Mouse (Mus musculus) embryonic stem cell, embryonic (primary cell): ENCODE data around the gene Timm13.

Source experiments
- CTCF ChIA-PET, 4 experiments: fragments of 300-600 bp in 2 of 4; fragments of 350-600 bp in 2 of 4; sonication (Branson Sonifier 250); formaldehyde crosslinking; loops; one replicate each; lab custom pipeline; 2022; ENCODE audit warnings: inconsistent platforms in 2 of 4; lab: Charles Lee
- POLR2A ChIA-PET, 4 experiments: fragments of 300-600 bp in 2 of 4; fragments of 350-600 bp in 2 of 4; sonication (Branson Sonifier 250); formaldehyde crosslinking; loops; one replicate each; lab custom pipeline; 2022; ENCODE audit warnings: antibody characterized with exemption in 4 of 4, inconsistent platforms in 1 of 4; lab: Charles Lee

Gene Timm13

GRCm38 (mm10) chr10:80928586-80929298 is 28.0 kb upstream of the Timm13 start:
- ChIA-PET POLR2A (interaction anchor here (0.6 to 26.8 kb wide), 134 partner anchors 3 to 875 kb away, joined by 3 to 1108 read pairs (median 7); partner anchors contain the start of genes Timm13 (in 4 of the 4), Lmnb2 (in 3 of the 4), Eef2 (in 2 of the 4) and Map2k2 (in 2 of the 4)), CTCF (interaction anchor here (0.5 to 5.7 kb wide), 62 partner anchors 8 to 529 kb away, joined by 3 to 105 read pairs (median 8); partner anchors contain the start of genes Atp8b3 (in 1 of the 4), Gng7 (in 1 of the 4), Lmnb2 (in 1 of the 4) and Mbd3 (in 1 of the 4))

GRCm38 (mm10) chr10:80925472-80925871 is 24.7 kb upstream of the Timm13 start:
- POLR2A ChIA-PET: interaction anchor here (0.6 to 26.8 kb wide), 20 partner anchors 9 to 377 kb away, joined by 3 to 1108 read pairs (median 5); partner anchors contain the start of genes Eef2 (in 1 of the 4), Gadd45b (in 1 of the 4), Lmnb2 (in 1 of the 4) and Map2k2 (in 1 of the 4)
- CTCF ChIA-PET: interaction anchor here (0.5 to 5.7 kb wide), 13 partner anchors 22 to 525 kb away, joined by 3 to 105 read pairs (median 4); no protein-coding TSS in a partner anchor

- CTCF ChIA-PET: interaction anchor here (0.6 to 3.0 kb wide), 9 partner anchors 11 to 175 kb away, joined by 3 to 12 read pairs (median 5); partner anchors contain the start of gene Gng7 (in 1 of the 4)
- POLR2A ChIA-PET: interaction anchor here in 3 of 4 experiments (0.6 to 26.8 kb wide), 23 partner anchors 8 to 649 kb away, joined by 3 to 1108 read pairs (median 4); partner anchors contain the start of genes Gadd45b (in 3 of the 3), Timm13 (in 2 of the 3) and Map2k2 (in 1 of the 3)
These were observed 21.2 kb upstream of the Timm13 start for GRCm38 (mm10) chr10:80921923-80922322.

DNA sequence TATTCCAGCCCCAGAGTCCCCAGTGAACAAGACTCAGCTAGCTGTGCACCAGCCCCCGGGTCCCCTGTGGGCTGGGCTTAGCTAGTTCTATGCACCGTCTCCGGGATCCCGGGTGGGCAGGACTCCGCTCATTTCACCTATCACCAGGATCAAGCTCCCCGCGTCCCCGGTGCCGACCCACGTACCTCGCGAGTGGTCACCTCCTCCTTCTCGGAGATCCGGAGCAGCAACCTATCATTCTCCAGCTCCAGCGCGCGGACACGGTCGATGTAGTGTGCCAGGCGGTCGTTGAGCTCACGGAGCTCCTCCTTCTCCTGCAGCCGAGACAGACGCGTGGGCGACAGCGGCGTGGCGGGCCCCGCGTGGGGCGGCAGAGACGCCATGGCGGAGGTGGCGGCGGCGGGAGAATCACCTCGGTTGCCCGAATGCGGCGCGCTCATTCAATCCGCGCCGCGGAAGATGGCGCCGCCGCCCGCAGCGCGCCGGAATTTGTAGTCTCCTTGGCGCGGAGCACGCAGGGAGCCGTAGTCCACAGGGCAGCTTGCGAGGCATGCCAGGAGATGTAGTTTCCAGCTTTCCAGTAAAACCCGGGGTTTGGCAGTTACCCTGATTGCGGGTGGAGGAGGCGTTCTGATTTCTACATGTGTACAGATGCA is 17.1 kb upstream of the Timm13 start, which contains the start of gene Lmnb2:
Lmnb2 (minus strand) TSS at position 467 of the 656 bp plus-strand sequence.
- POLR2A ChIA-PET: interaction anchor here (0.5 to 24.6 kb wide), 58 partner anchors 8 to 605 kb away, joined by 3 to 1108 read pairs (median 4); partner anchors contain the start of genes Timm13 (in 4 of the 4), Gadd45b (in 3 of the 4), Map2k2 (in 2 of the 4) and Eef2 (in 1 of the 4)
- CTCF ChIA-PET: interaction anchor here (0.5 to 2.5 kb wide), 24 partner anchors 9 to 171 kb away, joined by 3 to 15 read pairs (median 5); partner anchors contain the start of gene Gadd45b (in 1 of the 4)

DNA sequence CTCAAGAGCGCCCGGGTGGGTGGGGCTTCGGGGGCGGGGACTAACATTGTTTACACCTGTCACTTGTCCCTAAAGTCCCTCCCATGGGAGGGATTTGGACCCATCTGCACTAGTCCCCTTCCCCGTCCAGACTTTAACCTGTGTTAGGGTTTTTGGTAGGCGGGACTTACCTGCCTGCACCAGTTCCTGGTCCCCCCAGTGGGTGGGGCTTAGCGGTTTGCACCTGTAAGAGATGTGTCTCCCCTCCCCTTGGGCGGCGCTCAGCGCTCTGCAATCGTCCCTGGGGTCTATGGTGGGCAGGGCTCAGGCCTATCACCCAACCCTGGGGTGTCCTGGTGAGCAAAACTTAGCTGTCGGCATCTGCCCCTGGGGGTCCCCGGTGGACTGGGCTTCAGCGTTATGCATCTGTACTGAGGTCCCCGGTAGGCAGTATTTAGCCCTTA is 16.6 kb upstream of the Timm13 start:
- ChIA-PET POLR2A (interaction anchor here (0.5 to 24.6 kb wide), 70 partner anchors 8 to 888 kb away, joined by 3 to 1108 read pairs (median 4); partner anchors contain the start of genes Timm13 (in 4 of the 4), Gadd45b (in 3 of the 4), Map2k2 (in 2 of the 4) and Eef2 (in 1 of the 4)), CTCF (interaction anchor here (0.5 to 2.5 kb wide), 29 partner anchors 9 to 362 kb away, joined by 3 to 18 read pairs (median 5); partner anchors contain the start of gene Gadd45b (in 1 of the 4))

DNA sequence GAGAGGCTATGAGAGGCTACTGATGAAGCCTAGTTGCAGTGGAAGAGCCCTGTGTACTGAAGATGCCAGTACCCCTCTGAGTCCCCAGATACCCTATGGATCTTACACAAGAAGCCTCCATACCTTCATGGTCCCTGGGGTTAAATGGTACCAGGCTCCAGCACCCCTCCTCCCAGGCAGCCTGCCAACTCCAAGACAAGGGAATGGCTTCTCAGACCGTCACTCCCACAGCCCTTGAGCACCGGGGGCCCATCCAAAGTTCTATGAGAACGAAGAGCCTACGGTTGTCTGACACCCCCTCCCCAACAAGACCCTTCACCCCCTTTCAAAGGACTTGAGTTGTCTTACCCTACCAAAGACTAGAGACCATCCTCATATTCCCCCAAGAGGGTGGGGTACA is 15.0 kb upstream of the Timm13 start:
- POLR2A ChIA-PET: interaction anchor here in 3 of 4 experiments (0.6 to 24.6 kb wide), 8 partner anchors 9 to 34 kb away, joined by 3 to 1108 read pairs (median 8); partner anchors contain the start of gene Gadd45b (in 3 of the 3)
- CTCF ChIA-PET: interaction anchor here in 3 of 4 experiments (0.5 to 1.7 kb wide), 5 partner anchors 34 to 397 kb away, joined by 3 to 18 read pairs (median 5); no protein-coding TSS in a partner anchor

DNA sequence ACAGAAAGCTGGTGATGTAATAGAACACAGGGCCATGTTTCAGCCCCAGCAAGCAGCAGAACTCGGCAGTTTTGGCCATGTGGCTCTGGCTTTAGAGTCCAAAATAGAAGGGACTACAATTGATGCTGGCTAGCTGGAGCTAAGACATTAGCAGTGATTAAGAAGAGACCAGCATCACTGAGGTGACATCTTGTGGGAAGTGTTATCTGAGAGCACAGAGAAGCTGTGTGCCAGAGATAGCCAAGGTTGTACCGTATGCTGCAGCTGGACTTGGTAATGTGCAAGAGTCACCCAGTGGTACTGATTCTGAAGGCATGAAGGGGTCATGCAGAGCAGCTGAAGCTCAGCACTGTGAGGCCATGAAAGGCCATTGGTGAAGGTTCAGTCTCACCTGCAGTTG is 14.5 kb upstream of the Timm13 start:
- ChIA-PET POLR2A (interaction anchor here (0.5 to 24.6 kb wide), 8 partner anchors 8 to 60 kb away, joined by 3 to 1108 read pairs (median 8); partner anchors contain the start of gene Gadd45b (in 3 of the 4)), CTCF (interaction anchor here in 1 of 4 experiments (1.7 kb wide), 1 partner anchor 34 kb away, joined by 5 read pairs; no protein-coding TSS in a partner anchor)

DNA sequence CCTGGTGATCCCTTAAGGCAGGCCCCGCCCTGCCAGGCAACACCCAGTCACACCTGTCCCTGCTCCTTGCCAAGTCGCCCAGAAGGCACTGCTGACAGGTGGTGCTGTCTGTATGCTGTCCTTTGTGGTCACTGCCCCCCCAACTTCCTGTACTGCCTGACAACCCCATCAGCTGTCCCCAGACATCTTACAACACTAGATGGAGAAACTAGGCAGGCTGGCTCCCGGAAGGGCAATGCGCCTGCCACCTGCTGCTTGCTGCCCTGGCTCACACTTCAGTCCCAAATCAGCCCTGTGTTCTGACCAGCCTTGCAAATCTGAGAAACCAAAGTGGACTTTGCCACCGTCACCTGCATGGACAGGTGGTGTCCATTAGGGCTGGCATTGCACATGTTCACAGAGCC is 13.5 kb upstream of the Timm13 start:
- ChIA-PET CTCF (interaction anchor here in 1 of 4 experiments (1.7 kb wide), 1 partner anchor 33 kb away, joined by 5 read pairs; no protein-coding TSS in a partner anchor), POLR2A (interaction anchor here in 2 of 4 experiments (0.6 to 24.6 kb wide), 6 partner anchors 9 to 87 kb away, joined by 3 to 1108 read pairs (median 4); partner anchors contain the start of gene Gadd45b (in 2 of the 2))

- CTCF ChIA-PET: interaction anchor here in 2 of 4 experiments (0.6 to 0.7 kb wide), 4 partner anchors 19 to 390 kb away, joined by 3 to 9 read pairs (median 3); no protein-coding TSS in a partner anchor
- POLR2A ChIA-PET: interaction anchor here in 2 of 4 experiments (1.0 to 24.6 kb wide), 6 partner anchors 9 to 86 kb away, joined by 3 to 1108 read pairs (median 4); partner anchors contain the start of gene Gadd45b (in 2 of the 2)
These were observed 12.7 kb upstream of the Timm13 start for GRCm38 (mm10) chr10:80913364-80914011.

DNA sequence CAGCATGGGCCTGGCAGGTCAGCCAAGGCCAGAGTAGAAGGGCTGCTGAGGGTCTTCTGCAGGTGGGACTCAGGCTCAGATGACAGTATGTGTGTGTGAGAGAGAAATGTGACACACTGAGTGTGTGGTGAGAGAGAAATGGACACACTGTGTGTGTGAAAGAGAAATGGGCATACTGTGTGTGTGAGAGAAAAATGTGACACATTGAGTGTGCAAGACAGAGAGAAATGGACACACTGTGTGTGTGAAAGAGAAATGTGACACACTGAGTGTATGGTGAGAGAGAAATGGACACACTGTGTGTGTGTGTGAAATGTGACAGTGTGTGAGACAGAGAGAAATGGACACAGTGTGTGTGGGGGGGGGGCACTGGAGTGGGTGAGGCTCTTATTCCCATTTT is 11.1 kb upstream of the Timm13 start:
- POLR2A ChIA-PET: interaction anchor here in 1 of 4 experiments (0.8 kb wide), 1 partner anchor 23 kb away, joined by 3 read pairs; no protein-coding TSS in a partner anchor
- CTCF ChIA-PET: no interaction called here

DNA sequence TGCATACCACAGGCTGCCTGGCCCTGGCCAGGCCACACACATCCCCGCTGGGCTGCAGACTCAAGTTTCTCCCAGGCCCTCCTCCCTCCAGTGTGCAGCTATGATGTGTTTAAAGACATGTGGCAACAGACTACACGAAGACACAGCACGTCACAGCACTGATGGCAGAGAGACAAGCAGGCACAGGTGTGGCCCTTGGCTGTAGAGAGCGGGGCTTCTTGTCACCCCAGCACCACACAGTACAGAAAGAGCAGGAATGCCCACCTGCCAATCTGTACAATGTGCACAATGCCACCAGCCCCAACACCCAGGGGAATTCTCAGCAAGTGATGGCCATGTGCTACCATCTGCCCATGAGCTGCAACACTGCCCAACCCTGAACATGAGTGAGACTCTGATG is 10.6 kb upstream of the Timm13 start:
- POLR2A ChIA-PET: interaction anchor here in 1 of 4 experiments (1.3 kb wide), 1 partner anchor 26 kb away, joined by 4 read pairs; no protein-coding TSS in a partner anchor
- CTCF ChIA-PET: no interaction called here

- POLR2A ChIA-PET: interaction anchor here in 2 of 4 experiments (1.0 to 1.9 kb wide), 4 partner anchors 8 to 20 kb away, joined by 3 to 7 read pairs (median 6); partner anchors contain the start of genes Gadd45b (in 2 of the 2) and Lmnb2 (in 1 of the 2)
- CTCF ChIA-PET: interaction anchor here in 1 of 4 experiments (0.6 kb wide), 2 partner anchors 107 to 534 kb away, joined by 3 to 4 read pairs; no protein-coding TSS in a partner anchor
These were observed 8.8 kb upstream of the Timm13 start for GRCm38 (mm10) chr10:80909375-80910162.

DNA sequence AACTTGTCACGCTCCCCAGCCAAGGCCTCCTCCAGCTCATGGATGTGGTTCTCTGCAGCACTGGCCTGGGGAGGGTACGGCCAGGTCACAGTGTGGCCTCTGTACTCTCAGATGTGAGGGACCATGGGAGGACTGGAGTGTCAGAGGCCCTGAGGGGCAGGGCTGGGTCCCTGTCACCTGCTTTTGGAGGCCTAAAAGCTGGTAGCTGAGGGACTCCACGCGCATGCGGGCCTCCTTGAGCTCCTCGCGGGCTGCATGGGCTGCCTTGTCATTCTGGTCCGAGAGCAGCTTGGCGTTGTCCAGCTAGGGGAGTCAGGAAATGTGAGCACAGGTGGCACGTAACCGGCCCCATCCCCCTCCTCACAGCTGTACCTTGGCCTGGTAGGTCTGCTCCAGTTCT is 3.9 kb upstream of the Timm13 start:
- ChIA-PET POLR2A (interaction anchor here in 3 of 4 experiments (0.6 to 5.8 kb wide), 27 partner anchors 8 to 271 kb away, joined by 3 to 64 read pairs (median 4); partner anchors contain the start of genes Gadd45b (in 2 of the 3), Ap3d1 (in 1 of the 3), Eef2 (in 1 of the 3) and Lmnb2 (in 1 of the 3)), CTCF (interaction anchor here in 2 of 4 experiments (0.7 to 1.6 kb wide), 5 partner anchors 13 to 179 kb away, joined by 3 to 6 read pairs (median 4); partner anchors contain the start of gene Lmnb2 (in 1 of the 2))

DNA sequence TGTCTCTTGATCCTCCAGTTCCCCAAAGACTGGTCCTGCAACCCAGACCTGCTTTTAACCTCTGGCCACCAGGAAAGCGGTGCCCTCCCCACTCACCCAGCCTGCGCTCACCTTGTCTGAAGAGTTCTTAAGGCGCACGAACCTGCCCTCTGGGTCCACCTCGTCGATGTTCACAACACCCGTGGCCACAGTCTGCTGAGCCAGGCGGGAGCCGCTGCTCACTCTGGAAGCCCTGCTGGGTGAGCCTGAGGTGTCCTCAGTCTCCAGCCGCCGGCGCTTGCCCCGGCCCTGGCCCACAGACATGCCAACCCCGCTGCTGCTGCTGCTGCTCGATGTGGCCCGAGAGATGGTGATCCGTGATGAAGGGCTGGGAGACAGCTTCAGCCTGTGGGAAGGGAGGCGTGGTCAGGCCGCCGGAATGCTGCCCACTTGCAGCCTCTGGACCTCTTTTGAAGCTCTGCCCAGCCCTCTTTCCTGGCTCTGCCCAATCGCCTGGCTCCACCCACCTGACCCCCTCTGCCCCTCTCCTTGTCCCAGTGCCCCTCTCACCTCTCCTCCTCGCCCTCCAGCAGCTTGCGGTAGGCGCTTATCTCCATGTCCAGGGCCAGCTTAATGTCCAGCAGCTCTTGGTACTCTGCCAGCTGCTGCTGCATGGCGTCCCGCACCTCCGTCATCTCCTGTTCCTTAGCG is 3.4 kb upstream of the Timm13 start:
- ChIA-PET CTCF (interaction anchor here in 2 of 4 experiments (0.5 to 1.6 kb wide), 5 partner anchors 14 to 156 kb away, joined by 3 to 6 read pairs (median 4); partner anchors contain the start of genes Gadd45b (in 1 of the 2) and Lmnb2 (in 1 of the 2)), POLR2A (interaction anchor here in 3 of 4 experiments (0.6 to 5.8 kb wide), 24 partner anchors 8 to 272 kb away, joined by 3 to 64 read pairs (median 4); partner anchors contain the start of genes Gadd45b (in 2 of the 3), Lmnb2 (in 2 of the 3), Ap3d1 (in 1 of the 3) and Eef2 (in 1 of the 3))
